Mouse (Mus musculus) CH12.LX (cell line): ENCODE results near the gene Fbxw10. TPM values are rescaled to one million over a fixed set of nuclear protein-coding genes. Genes with fewer than 3 reads are reported as not detected.

Experiments
- DNase-seq: peaks from one replicate; pipeline ENCODE4 v3.0.0-alpha.2; 2013; ENCODE audit errors: extremely low read depth
- H3K27ac ChIP-seq: 2 replicates; pipeline ENCODE4 v1.5.1; 2012; ENCODE audit warnings: low read depth, mild to moderate bottlenecking, control low read depth, moderate library complexity; ENCODE audit not compliant: insufficient read depth
- H3K27me3 ChIP-seq: replicated peaks from 2 replicates; pipeline ENCODE3; 2012; ENCODE audit warnings: inconsistent platforms
- H3K36me3 ChIP-seq, 2 experiments: replicated peaks in 1 of 2; 2 replicates each; pipeline versions ENCODE3 to v1.6.1; 2012; ENCODE audit warnings: inconsistent platforms in 1 of 2, low read length in 1 of 2, mild to moderate bottlenecking in 1 of 2, mixed read lengths in 1 of 2, moderate library complexity in 1 of 2; ENCODE audit not compliant: control insufficient read depth in 1 of 2, insufficient read depth in 1 of 2
- H3K4me1 ChIP-seq, 2 experiments: 2 replicates each; pipeline ENCODE4 v1.6.1; 2012; ENCODE audit warnings: inconsistent platforms in 1 of 2, moderate library complexity in 1 of 2; ENCODE audit not compliant: insufficient read depth in 2 of 2, control insufficient read depth in 1 of 2
- H3K4me2 ChIP-seq: 2 replicates; pipeline ENCODE4 v1.6.1; 2012; ENCODE audit warnings: low read depth, mild to moderate bottlenecking, control low read depth; ENCODE audit not compliant: poor library complexity, insufficient read depth, severe bottlenecking
- H3K4me3 ChIP-seq, 3 experiments: fragments of 150-350 bp in 1 of 3; sonication (generic) in 1 of 3; replicated peaks in 1 of 3; 2 replicates each; pipeline versions ENCODE3 to v1.5.1; 2011 to 2012; ENCODE audit warnings: low read depth in 2 of 3, low read length in 2 of 3, mild to moderate bottlenecking in 2 of 3, moderate library complexity in 2 of 3, control low read depth in 1 of 3, improper control_type of control experiment in 1 of 3, inconsistent platforms in 1 of 3, mixed read lengths in 1 of 3; ENCODE audit not compliant: poor library complexity in 1 of 3
- H3K79me2 ChIP-seq: replicated peaks from 2 replicates; pipeline ENCODE4 v1.6.1; 2012; ENCODE audit warnings: mild to moderate bottlenecking, moderate library complexity; ENCODE audit not compliant: control insufficient read depth, poor library complexity, insufficient read depth, severe bottlenecking; ENCODE audit errors: extremely low read depth
- H3K9ac ChIP-seq: 2 replicates; pipeline ENCODE4 v1.6.1; 2012; ENCODE audit warnings: low read depth, mild to moderate bottlenecking, control low read depth, moderate library complexity; ENCODE audit not compliant: insufficient read depth
- H3K9me3 ChIP-seq: replicated peaks from 2 replicates; pipeline ENCODE3; 2012; ENCODE audit warnings: low read length, inconsistent platforms, mixed read lengths
- CHD2 ChIP-seq: IDR thresholded peaks from 2 replicates; pipeline ENCODE4 v1.6.1; 2011; ENCODE audit warnings: low read length, improper control_type of control experiment
- EP300 ChIP-seq: IDR thresholded peaks from 2 replicates; pipeline ENCODE4 v1.6.1; 2011; ENCODE audit warnings: low read length, improper control_type of control experiment
- ETS1 ChIP-seq: conservative IDR thresholded peaks from 2 replicates; pipeline ENCODE4 v1.6.1; 2012; ENCODE audit warnings: low read depth, mild to moderate bottlenecking, inconsistent platforms, low read length, improper control_type of control experiment, moderate library complexity
- HCFC1 ChIP-seq: IDR thresholded peaks from 2 replicates; pipeline ENCODE4 v1.6.1; 2012; ENCODE audit warnings: low read depth, mild to moderate bottlenecking, inconsistent platforms, low read length, improper control_type of control experiment
- IRF4 ChIP-seq: IDR thresholded peaks from 2 replicates; pipeline ENCODE4 v1.6.1; 2014; ENCODE audit warnings: low read depth, mild to moderate bottlenecking, inconsistent platforms, low read length, improper control_type of control experiment
- JUN ChIP-seq: IDR thresholded peaks from 2 replicates; pipeline ENCODE4 v1.6.1; 2011; ENCODE audit warnings: low read depth, mild to moderate bottlenecking, low read length, improper control_type of control experiment, moderate library complexity; ENCODE audit not compliant: insufficient read depth
- KAT2A ChIP-seq: IDR thresholded peaks from 2 replicates; pipeline ENCODE4 v1.6.1; 2012; ENCODE audit warnings: low read length, improper control_type of control experiment, inconsistent platforms; ENCODE audit not compliant: insufficient replicate concordance
- MXI1 ChIP-seq: IDR thresholded peaks from 2 replicates; pipeline ENCODE4 v1.6.1; 2011; ENCODE audit warnings: mild to moderate bottlenecking, low read depth, low read length, improper control_type of control experiment
- MYC ChIP-seq: IDR thresholded peaks from 2 replicates; pipeline ENCODE4 v1.6.1; 2011; ENCODE audit warnings: low read depth, mild to moderate bottlenecking, improper control_type of control experiment, low read length
- NELFE ChIP-seq: IDR thresholded peaks from 2 replicates; pipeline ENCODE4 v1.6.1; 2011; ENCODE audit warnings: low read depth, low read length, improper control_type of control experiment
- NRF1 ChIP-seq: IDR thresholded peaks from 2 replicates; pipeline ENCODE4 v1.6.1; 2014; ENCODE audit warnings: low read depth, mild to moderate bottlenecking, inconsistent platforms, low read length, improper control_type of control experiment, moderate library complexity
- POLR2A ChIP-seq: IDR thresholded peaks from 2 replicates; pipeline ENCODE4 v1.6.1; 2011; ENCODE audit warnings: low read depth, mild to moderate bottlenecking, improper control_type of control experiment, low read length
- POLR2AphosphoS2 ChIP-seq: IDR thresholded peaks from 2 replicates; pipeline ENCODE4 v1.6.1; 2011; ENCODE audit warnings: low read depth, low read length, improper control_type of control experiment
- RAD21 ChIP-seq: IDR thresholded peaks from 2 replicates; pipeline ENCODE4 v1.6.1; 2011; ENCODE audit warnings: low read depth, mild to moderate bottlenecking, low read length, improper control_type of control experiment, moderate library complexity
- SIN3A ChIP-seq: IDR thresholded peaks from 2 replicates; pipeline ENCODE4 v1.6.1; 2012; ENCODE audit warnings: low read length, improper control_type of control experiment, inconsistent platforms
- TBP ChIP-seq: conservative IDR thresholded peaks from 2 replicates; pipeline ENCODE4 v1.6.1; 2011; ENCODE audit warnings: low read depth, low read length, improper control_type of control experiment
- TCF12 ChIP-seq: IDR thresholded peaks from 2 replicates; pipeline ENCODE4 v1.6.1; 2014; ENCODE audit warnings: low read depth, mild to moderate bottlenecking, inconsistent platforms, low read length, improper control_type of control experiment
- USF1 ChIP-seq: IDR thresholded peaks from 2 replicates; pipeline ENCODE4 v1.6.1; 2014; ENCODE audit warnings: low read depth, mild to moderate bottlenecking, inconsistent platforms, low read length, improper control_type of control experiment
- ZC3H11A ChIP-seq: IDR thresholded peaks from 2 replicates; pipeline ENCODE4 v1.6.1; 2012; ENCODE audit warnings: low read depth, mild to moderate bottlenecking, inconsistent platforms, low read length, improper control_type of control experiment
- ZMIZ1 ChIP-seq: IDR thresholded peaks from 2 replicates; pipeline ENCODE4 v1.6.1; 2012; ENCODE audit warnings: low read depth, mild to moderate bottlenecking, inconsistent platforms, low read length, improper control_type of control experiment
- dilution Hi-C: fragments of 300-500 bp; cut with MboI; formaldehyde crosslinking; loops from 2 replicates; pipeline ENCODE4 v1.14.3; 2020; ENCODE audit warnings: low sequenced_read_pairs; ENCODE audit not compliant: extremely low pct_unique_long_range_greater_than_20kb, extremely low pct_ligation_motif_present
- in situ Hi-C: fragments of 300-500 bp; cut with MboI; formaldehyde crosslinking; loops from 3 replicates; pipeline ENCODE4 v1.14.3; 2019; ENCODE audit warnings: low sequenced_read_pairs, low pct_ligation_motif_present, low pct_unique_long_range_greater_than_20kb, mixed read lengths
- polyA plus RNA-seq: library from polyadenylated mRNA; unstranded; fragments of >175 nt; gene quantifications from 2 replicates; pipeline ENCODE4 v1.2.1, GENCODE M21; 2012; ENCODE audit warnings: low read depth; ENCODE audit not compliant: insufficient read length
- total RNA-seq, 2 experiments: library from RNA; depleted of rRNA; stranded (reverse); fragments of 300-350 nt in 1 of 2; fragments of >200 nt in 1 of 2; gene quantifications; 2 replicates each; pipeline ENCODE4 v1.2.3; 2012 to 2014

Fbxw10 gene
- total and polyA plus RNA-seq, 3 experiments = 0.59 to 1.4 (median 0.78) TPM

- Histone ChIP-seq H3K9me3 (no peaks in the 10 kb centered on the region), H3K79me2 (no peaks in the 10 kb centered on the region), H3K27me3 (peaks cover 5% of the 10 kb centered on the region), H3K27ac (no peak overlapping the region), H3K36me3 (no peaks in the 10 kb centered on the region), H3K9ac (no peak overlapping the region), H3K4me2 (no peak overlapping the region), H3K4me1 (peaks cover 0 to 16% of the 10 kb centered on the region in 2 experiments; a peak in 2 of 4 replicates)
- DNase-seq = no peak
- dilution Hi-C loops (no loop called here), in situ Hi-C loops (no loop called here)
- TF ChIP-seq MYC (no peak), JUN (no peak), NELFE (no peak), RAD21 (no peak), IRF4 (no peak), ETS1 (no peak), USF1 (no peak), ZC3H11A (no peak), SIN3A (no peak), NRF1 (no peak), ZMIZ1 (no peak), POLR2A (no peak), CHD2 (no peak)
- TF ChIP-seq, all 38 proteins: peak for 0
- no peak overlapping the region for H3K4me3 ChIP-seq
These were observed 34.6 kb upstream of the Fbxw10 start for GRCm38 (mm10) chr11:62812268-62812667.

GRCm38 (mm10) chr11:62813497-62813896, 33.4 kb upstream of the Fbxw10 start:
- H3K9ac ChIP-seq = no peak overlapping the region
- no peak overlapping the region for H3K27ac ChIP-seq
- H3K9me3 ChIP-seq = no peaks in the 10 kb centered on the region
- H3K4me3 ChIP-seq = no peak overlapping the region
- dilution Hi-C loops = no loop called here
- H3K4me1 ChIP-seq = peaks cover 0 to 10% of the 10 kb centered on the region in 2 experiments; a peak in 2 of 4 replicates
- H3K4me2 ChIP-seq = no peak overlapping the region
- in situ Hi-C loops = no loop called here
- H3K36me3 ChIP-seq = no peaks in the 10 kb centered on the region
- H3K27me3 ChIP-seq = peaks cover 5% of the 10 kb centered on the region
- DNase-seq = no peak
- H3K79me2 ChIP-seq = no peaks in the 10 kb centered on the region
- TF ChIP-seq MXI1 = no peak
- no peak for TF ChIP-seq POLR2AphosphoS2
- no peak for TF ChIP-seq HCFC1
- TF ChIP-seq KAT2A = no peak
- no peak for TF ChIP-seq TCF12
- no peak for TF ChIP-seq EP300
- TF ChIP-seq ZC3H11A = no peak
- TF ChIP-seq USF1 = no peak
- no peak for TF ChIP-seq TBP
